Mouse (Mus musculus): Measurements from ENCODE around the gene Gbf1. TPM values are rescaled to one million over a fixed set of nuclear protein-coding genes. Genes with fewer than 3 reads are reported as not detected.

The Gbf1 gene
- 61.8 TPM for polyA plus RNA-seq (2012; fragmentation: generic; extraction: Trizol)

DNA sequence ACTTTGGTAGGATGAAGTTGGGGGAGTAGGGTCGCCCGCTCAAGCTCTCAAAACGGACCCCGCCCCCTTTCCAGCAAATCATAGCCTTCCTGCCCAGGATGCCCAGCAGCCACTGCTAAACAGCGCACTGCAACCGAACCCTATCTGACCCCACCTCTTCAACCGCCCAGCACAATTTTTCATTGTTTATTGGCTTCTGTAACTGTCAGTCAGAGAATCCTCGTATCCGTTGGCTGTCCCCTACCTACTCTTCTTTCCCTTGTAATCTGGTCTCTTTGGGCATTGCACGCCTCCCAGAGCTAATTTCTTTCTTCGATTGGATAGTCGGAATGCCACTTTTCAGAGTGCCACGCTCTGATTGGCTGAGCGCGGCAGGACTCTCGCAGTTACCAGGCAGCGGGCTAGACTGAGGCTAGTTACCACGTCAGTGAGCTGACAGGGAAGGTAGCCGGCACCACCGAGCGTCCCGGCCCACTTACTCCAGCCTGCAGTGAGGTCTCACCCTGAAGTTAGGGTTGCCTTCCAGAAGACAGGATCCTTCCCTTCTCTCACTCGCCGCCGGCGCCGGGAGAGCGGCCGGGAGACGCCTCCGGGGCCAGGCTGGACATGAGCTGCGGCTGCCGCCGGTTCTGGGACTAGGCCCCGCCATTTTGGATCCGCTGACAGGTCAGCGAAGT, at the start of gene Gbf1:
Gene Gbf1, plus strand, starts transcription at position 383 of the 677 bp plus-strand sequence.
- Histone ChIP-seq H3K27me3 (ENCODE audit: control insufficient read depth, insufficient read depth, insufficient read length) (no peaks in the 10 kb centered on the region), H3K4me3 (peak within 1 kb of the TSS; percentile 72), H3K36me3 (ENCODE audit: control insufficient read depth, insufficient read depth) (no peaks in the 10 kb centered on the region), H3K4me2 (ENCODE audit: low read depth) (peak within 1 kb of the TSS; percentile 90), H3ac (ENCODE audit: control insufficient read depth, insufficient read length) (peak within 1 kb of the TSS; percentile 29), H3K79me2 (ENCODE audit: control insufficient read depth, insufficient read depth) (peaks cover 48% of the 10 kb centered on the region)
- peak; percentile 69 for TF ChIP-seq SRF (IDR thresholded peaks at IDR 0.05; ENCODE audit: control insufficient read depth, insufficient read length, low read depth)
- peak; percentile 94 for TF ChIP-seq POLR2AphosphoS2 (IDR thresholded peaks at IDR 0.05; ENCODE audit: insufficient read length, low read depth)
- no peak for TF ChIP-seq TCF3 (IDR thresholded peaks at IDR 0.05; ENCODE audit: insufficient read length, low read depth)
- no peak for TF ChIP-seq TCF12 (IDR thresholded peaks at IDR 0.05; ENCODE audit: insufficient read depth, poor library complexity, severe bottlenecking)
- TF ChIP-seq MAX (IDR thresholded peaks at IDR 0.05; ENCODE audit: low read depth), result no peak
- peak; percentile 95 for TF ChIP-seq POLR2A (IDR thresholded peaks at IDR 0.05; ENCODE audit: insufficient read length, low read depth)
- TF ChIP-seq MYOD1 (IDR thresholded peaks at IDR 0.05; ENCODE audit: control insufficient read depth in 1 of 3, insufficient read length in 2 of 3, low read depth in 2 of 3), result peak in 1 of 3 experiments; percentile 1
- TF ChIP-seq USF1 (IDR thresholded peaks at IDR 0.05; ENCODE audit: low read depth), result no peak
- no peak for TF ChIP-seq CEBPB (IDR thresholded peaks at IDR 0.05; ENCODE audit: insufficient read depth, poor library complexity, severe bottlenecking)
- no peak for TF ChIP-seq MYOG (IDR thresholded peaks at IDR 0.05; ENCODE audit: control insufficient read depth in 1 of 3, insufficient read depth in 1 of 3, insufficient read length in 2 of 3, low read depth in 2 of 3)
- no peak for TF ChIP-seq REST (IDR thresholded peaks at IDR 0.05; ENCODE audit: insufficient read depth, insufficient read length)
- peak; percentile 58 for TF ChIP-seq E2F4 (IDR thresholded peaks at IDR 0.05; ENCODE audit: insufficient read depth)

DNA sequence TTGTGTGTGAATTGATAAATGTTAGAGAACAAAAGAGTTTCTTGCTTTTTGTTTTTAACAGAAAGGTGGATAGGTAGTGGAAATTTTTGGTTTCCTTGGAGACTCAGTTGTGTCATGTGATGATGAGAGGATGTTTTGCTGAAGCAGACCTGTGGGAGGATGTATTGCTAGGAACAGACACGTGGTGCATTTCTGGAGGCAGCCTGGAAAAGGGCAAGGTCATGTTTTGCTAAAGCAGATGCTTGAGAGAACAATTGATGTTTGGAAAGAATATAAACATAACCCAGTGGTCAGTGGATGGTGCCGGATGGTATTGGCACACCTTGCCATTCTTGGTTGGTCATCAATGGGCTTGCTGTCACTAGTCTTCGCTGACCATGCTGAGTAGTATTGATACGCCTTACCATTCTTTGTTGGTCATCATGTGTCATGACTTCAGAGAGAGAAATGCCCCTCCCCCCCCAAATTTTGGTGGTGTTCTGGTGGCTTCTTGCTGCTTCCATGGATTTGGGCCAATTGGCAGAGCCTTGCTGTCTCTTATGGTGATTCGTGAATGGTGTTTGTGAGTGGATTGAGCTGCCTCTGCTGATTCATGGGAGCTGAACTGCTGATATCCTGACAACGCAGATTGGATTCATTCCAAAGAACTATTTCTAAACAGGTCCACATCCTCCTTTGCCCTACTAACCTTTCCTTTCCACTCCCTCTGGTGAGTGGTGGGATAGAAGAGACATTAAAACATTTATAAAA, 48.7 kb upstream of the Gbf1 start:
- TF ChIP-seq TCF12 (IDR thresholded peaks at IDR 0.05; ENCODE audit: insufficient read depth, poor library complexity, severe bottlenecking) (no peak), USF1 (IDR thresholded peaks at IDR 0.05; ENCODE audit: low read depth) (no peak), REST (IDR thresholded peaks at IDR 0.05; ENCODE audit: insufficient read depth, insufficient read length) (no peak), SRF (IDR thresholded peaks at IDR 0.05; ENCODE audit: control insufficient read depth, insufficient read length, low read depth) (no peak)
- no peaks in the 10 kb centered on the region for H3K36me3 ChIP-seq (ENCODE audit: control insufficient read depth, insufficient read depth)
- peaks cover 3% of the 10 kb centered on the region for H3K27me3 ChIP-seq (ENCODE audit: control insufficient read depth, insufficient read depth, insufficient read length)
- no peak overlapping the region for H3ac ChIP-seq (ENCODE audit: control insufficient read depth, insufficient read length)
- no peak overlapping the region for H3K4me2 ChIP-seq (ENCODE audit: low read depth)
- H3K79me2 ChIP-seq (ENCODE audit: control insufficient read depth, insufficient read depth), result no peaks in the 10 kb centered on the region
- H3K4me3 ChIP-seq, result no peak overlapping the region

DNA sequence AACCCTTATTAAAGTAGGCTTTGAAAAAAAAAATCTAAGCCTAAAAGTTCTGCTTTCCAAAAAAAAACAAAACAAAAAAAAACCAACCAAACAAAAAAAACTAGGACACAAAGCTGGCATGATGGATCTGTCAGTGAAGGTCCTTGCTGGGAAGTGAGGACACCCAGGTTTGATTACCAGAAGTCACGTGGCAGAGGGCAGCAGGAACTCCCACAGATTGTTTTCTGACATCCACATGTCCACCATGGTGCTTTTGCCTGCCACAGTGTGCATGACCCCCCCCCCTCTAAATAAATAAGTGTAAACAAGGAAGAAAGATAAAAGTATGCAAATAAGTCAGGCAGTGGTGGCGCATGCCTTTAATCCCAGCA, 48.1 kb upstream of the Gbf1 start:
- no peak for TF ChIP-seq MYOG (IDR thresholded peaks at IDR 0.05; ENCODE audit: control insufficient read depth in 1 of 3, insufficient read depth in 1 of 3, insufficient read length in 2 of 3, low read depth in 2 of 3)
- no peak for TF ChIP-seq POLR2A (IDR thresholded peaks at IDR 0.05; ENCODE audit: insufficient read length, low read depth)
- no peak for TF ChIP-seq USF1 (IDR thresholded peaks at IDR 0.05; ENCODE audit: low read depth)
- no peak for TF ChIP-seq POLR2AphosphoS2 (IDR thresholded peaks at IDR 0.05; ENCODE audit: insufficient read length, low read depth)
- TF ChIP-seq E2F4 (IDR thresholded peaks at IDR 0.05; ENCODE audit: insufficient read depth), result no peak
- TF ChIP-seq TCF3 (IDR thresholded peaks at IDR 0.05; ENCODE audit: insufficient read length, low read depth), result no peak
- TF ChIP-seq REST (IDR thresholded peaks at IDR 0.05; ENCODE audit: insufficient read depth, insufficient read length), result no peak
- TF ChIP-seq CEBPB (IDR thresholded peaks at IDR 0.05; ENCODE audit: insufficient read depth, poor library complexity, severe bottlenecking), result no peak
- TF ChIP-seq MAX (IDR thresholded peaks at IDR 0.05; ENCODE audit: low read depth), result no peak
- TF ChIP-seq MYOD1 (IDR thresholded peaks at IDR 0.05; ENCODE audit: control insufficient read depth in 1 of 3, insufficient read length in 2 of 3, low read depth in 2 of 3), result no peak
- no peak for TF ChIP-seq TCF12 (IDR thresholded peaks at IDR 0.05; ENCODE audit: insufficient read depth, poor library complexity, severe bottlenecking)
- no peak for TF ChIP-seq SRF (IDR thresholded peaks at IDR 0.05; ENCODE audit: control insufficient read depth, insufficient read length, low read depth)
- Histone ChIP-seq H3K4me2 (ENCODE audit: low read depth) (no peak overlapping the region), H3K79me2 (ENCODE audit: control insufficient read depth, insufficient read depth) (no peaks in the 10 kb centered on the region), H3K27me3 (ENCODE audit: control insufficient read depth, insufficient read depth, insufficient read length) (peaks cover 4% of the 10 kb centered on the region), H3K36me3 (ENCODE audit: control insufficient read depth, insufficient read depth) (no peaks in the 10 kb centered on the region), H3K4me3 (no peak overlapping the region), H3ac (ENCODE audit: control insufficient read depth, insufficient read length) (no peak overlapping the region)

DNA sequence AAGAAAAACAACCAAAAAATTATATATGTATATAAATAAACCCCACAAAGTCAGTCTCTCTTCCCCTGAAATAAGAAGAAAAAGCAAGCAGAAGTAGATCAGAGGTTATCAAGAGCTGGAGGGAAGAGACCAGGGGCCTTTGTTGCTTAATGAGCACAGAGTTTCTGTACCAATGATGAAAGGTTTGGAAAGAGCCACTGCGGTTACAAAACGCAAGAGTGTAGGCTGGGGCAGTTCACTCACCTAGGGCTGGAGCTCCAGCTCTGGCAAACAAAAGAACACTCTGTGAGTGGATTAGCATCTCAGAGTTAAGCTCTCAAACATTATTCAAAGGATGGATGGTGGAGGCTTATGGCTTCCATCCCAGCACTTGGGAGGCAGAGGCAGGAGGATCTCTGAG, 42.1 kb upstream of the Gbf1 start:
- no peak overlapping the region for H3K4me3 ChIP-seq
- peaks cover 10% of the 10 kb centered on the region for H3K27me3 ChIP-seq (ENCODE audit: control insufficient read depth, insufficient read depth, insufficient read length)
- TF ChIP-seq POLR2A (IDR thresholded peaks at IDR 0.05; ENCODE audit: insufficient read length, low read depth) (no peak), TCF12 (IDR thresholded peaks at IDR 0.05; ENCODE audit: insufficient read depth, poor library complexity, severe bottlenecking) (no peak), MAX (IDR thresholded peaks at IDR 0.05; ENCODE audit: low read depth) (no peak), TCF3 (IDR thresholded peaks at IDR 0.05; ENCODE audit: insufficient read length, low read depth) (no peak), SRF (IDR thresholded peaks at IDR 0.05; ENCODE audit: control insufficient read depth, insufficient read length, low read depth) (no peak), E2F4 (IDR thresholded peaks at IDR 0.05; ENCODE audit: insufficient read depth) (no peak), MYOD1 (IDR thresholded peaks at IDR 0.05; ENCODE audit: control insufficient read depth in 1 of 3, insufficient read length in 2 of 3, low read depth in 2 of 3) (no peak)
- no peak overlapping the region for H3K4me2 ChIP-seq (ENCODE audit: low read depth)
- H3K79me2 ChIP-seq (ENCODE audit: control insufficient read depth, insufficient read depth), result no peaks in the 10 kb centered on the region
- no peaks in the 10 kb centered on the region for H3K36me3 ChIP-seq (ENCODE audit: control insufficient read depth, insufficient read depth)
- H3ac ChIP-seq (ENCODE audit: control insufficient read depth, insufficient read length), result no peak overlapping the region
